Mouse (Mus musculus) CH12.LX (cell line): ENCODE measurements around the gene Macf1.

Experiments used
- CHD2 ChIP-seq: IDR thresholded peaks from 2 replicates; pipeline ENCODE4 v1.6.1; 2011; ENCODE audit warnings: low read length, improper control_type of control experiment
- CTCF ChIP-seq, 2 experiments: IDR thresholded peaks in 1 of 2; conservative IDR thresholded peaks in 1 of 2; 2 replicates each; pipeline ENCODE4 v1.5.1; 2011 to 2012; ENCODE audit warnings: low read depth in 2 of 2, low read length in 2 of 2, improper control_type of control experiment in 1 of 2, inconsistent platforms in 1 of 2, mild to moderate bottlenecking in 1 of 2, moderate library complexity in 1 of 2
- E2F4 ChIP-seq: IDR thresholded peaks from 2 replicates; pipeline ENCODE4 v1.6.1; 2011; ENCODE audit warnings: low read depth, low read length, improper control_type of control experiment; ENCODE audit not compliant: insufficient replicate concordance
- EP300 ChIP-seq: IDR thresholded peaks from 2 replicates; pipeline ENCODE4 v1.6.1; 2011; ENCODE audit warnings: low read length, improper control_type of control experiment
- GABPA ChIP-seq: IDR thresholded peaks from 2 replicates; pipeline ENCODE4 v1.6.1; 2012; ENCODE audit warnings: low read depth, low read length, improper control_type of control experiment, inconsistent platforms; ENCODE audit not compliant: insufficient replicate concordance
- JUND ChIP-seq: conservative IDR thresholded peaks from 2 replicates; pipeline ENCODE4 v1.6.1; 2011; ENCODE audit warnings: low read depth, low read length, improper control_type of control experiment
- KAT2A ChIP-seq: IDR thresholded peaks from 2 replicates; pipeline ENCODE4 v1.6.1; 2012; ENCODE audit warnings: low read length, improper control_type of control experiment, inconsistent platforms; ENCODE audit not compliant: insufficient replicate concordance
- MAX ChIP-seq: IDR thresholded peaks from 2 replicates; pipeline ENCODE4 v1.6.1; 2011; ENCODE audit warnings: low read length, improper control_type of control experiment
- POLR2A ChIP-seq: IDR thresholded peaks from 2 replicates; pipeline ENCODE4 v1.6.1; 2011; ENCODE audit warnings: low read depth, mild to moderate bottlenecking, improper control_type of control experiment, low read length
- POLR2AphosphoS2 ChIP-seq: IDR thresholded peaks from 2 replicates; pipeline ENCODE4 v1.6.1; 2011; ENCODE audit warnings: low read depth, low read length, improper control_type of control experiment
- USF1 ChIP-seq: IDR thresholded peaks from 2 replicates; pipeline ENCODE4 v1.6.1; 2014; ENCODE audit warnings: low read depth, mild to moderate bottlenecking, inconsistent platforms, low read length, improper control_type of control experiment
- ZC3H11A ChIP-seq: IDR thresholded peaks from 2 replicates; pipeline ENCODE4 v1.6.1; 2012; ENCODE audit warnings: low read depth, mild to moderate bottlenecking, inconsistent platforms, low read length, improper control_type of control experiment
- ZKSCAN1 ChIP-seq: IDR thresholded peaks from 2 replicates; pipeline ENCODE4 v1.6.1; 2012; ENCODE audit warnings: low read depth, inconsistent platforms, low read length, improper control_type of control experiment, borderline replicate concordance

GRCm38 (mm10) chr4:123601036-123601435 lies 83.1 kb downstream of the Macf1 start:
- no peak for TF ChIP-seq ZC3H11A
- no peak for TF ChIP-seq E2F4
- TF ChIP-seq CTCF (conservative IDR thresholded peaks at IDR 0.05 in 1 of 2, IDR thresholded peaks at IDR 0.05 in 1 of 2; ENCODE audit: low read depth in 2 of 2, low read length in 2 of 2) = no peak
- TF ChIP-seq POLR2A = no peak
- TF ChIP-seq ZKSCAN1 = no peak
- TF ChIP-seq POLR2AphosphoS2 = no peak
- no peak for TF ChIP-seq JUND
- no peak for TF ChIP-seq GABPA
- no peak for TF ChIP-seq KAT2A
- TF ChIP-seq USF1 = no peak
- TF ChIP-seq MAX = no peak
- no peak for TF ChIP-seq CHD2
- TF ChIP-seq EP300 = no peak
